Comparison of ENCODE assay signal across 12 mouse cellular contexts in the genomic region with DNA sequence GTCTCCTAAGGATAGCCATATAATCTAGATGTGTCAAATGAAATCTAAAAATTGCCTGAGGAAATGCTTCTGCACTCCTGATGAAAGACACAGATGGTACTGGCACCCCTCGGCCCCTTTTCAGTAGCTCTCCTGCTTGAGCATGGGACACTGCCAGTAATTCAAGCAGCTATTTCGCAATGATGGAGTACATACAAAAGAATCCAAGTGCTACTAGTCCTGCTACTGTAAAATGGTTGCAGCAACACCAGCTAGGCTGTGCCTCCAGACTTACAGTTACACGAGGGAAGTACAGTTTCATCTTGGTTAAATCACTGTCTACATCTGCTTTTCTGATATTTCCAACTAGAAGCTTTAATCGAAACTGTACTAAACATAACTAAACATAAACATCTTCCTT. TPM values are rescaled to one million over a fixed set of nuclear protein-coding genes. Genes with fewer than 3 reads are reported as not detected.
A peak's percentile ranks its signal among the peaks of the same experiment; 100 is the strongest.
DNase-seq lines count a peak whose midpoint lies in the region; ATAC-seq and TF ChIP-seq lines count a peak whose summit lies in the region.
"Had no signal": no experiment of that assay in that cellular context is flagged by ENCODE, and none has a peak within 500 bp of the region (broad histone marks: within the 10 kb centered on the region; RNA-seq: fewer than 3 reads in every experiment).

No protein-coding gene starts in this region.

- H3K9me3 ChIP-seq in lung, embryonic 14.5 days (ENCODE audit: low read depth, low read length) = no peaks in the 10 kb centered on the region
- H3K9me3 ChIP-seq: hindbrain, embryonic 15.5 days had no signal

- no peak overlapping the region for H3K4me3 ChIP-seq in lung, embryonic 14.5 days (ENCODE audit: low read depth, low read length)
- H3K4me3 ChIP-seq: hindbrain, embryonic 15.5 days had no signal

- peaks cover 6% of the 10 kb centered on the region; the same call in 1 of the 2 replicates for H3K36me3 ChIP-seq in lung, embryonic 14.5 days (ENCODE audit: insufficient read depth)

- no peaks in the 10 kb centered on the region for H3K27me3 ChIP-seq in lung, embryonic 14.5 days (ENCODE audit: insufficient read depth, low read length)
- H3K27me3 ChIP-seq: hindbrain, embryonic 15.5 days had no signal

- H3K9ac ChIP-seq in lung, embryonic 14.5 days = no peak overlapping the region
- H3K9ac ChIP-seq: hindbrain, embryonic 15.5 days; liver, embryonic 14.5 days had no signal

- DNase-seq in gastrocnemius, adult 18-20 months (ENCODE audit: low spot score) = peak; percentile 43
- no peak for DNase-seq in gastrocnemius, postnatal 4 days (ENCODE audit: low spot score in 2 of 2)
- DNase-seq in Muller cell, postnatal 12 days (ENCODE audit: inconsistent ontology term) = peak; percentile 54
- DNase-seq in cerebellum, adult 9-10 months = peak; percentile 77
- DNase-seq in lung, embryonic 14.5 days = peak; percentile 48
- no peak for DNase-seq in B cell, adult 2 months
- no peak for DNase-seq in thymus, postnatal 0 days (ENCODE audit: low spot score)

- no peak overlapping the region for H3K27ac ChIP-seq in lung, embryonic 14.5 days (ENCODE audit: low read depth)
- H3K27ac ChIP-seq: hindbrain, embryonic 15.5 days; kidney, postnatal 0 days; liver, embryonic 14.5 days had no signal

- no peak for TF ChIP-seq CTCF in lung, embryonic 14.5 days (IDR thresholded peaks at IDR 0.05; ENCODE audit: low read depth)

- no peaks in the 10 kb centered on the region for H3K4me1 ChIP-seq in lung, embryonic 14.5 days (ENCODE audit: insufficient read depth)
- H3K4me1 ChIP-seq: hindbrain, embryonic 15.5 days had no signal

- 77% methylated on average over 4 of the region's 4 CpGs for WGBS in lung, embryonic 14.5 days

- ATAC-seq in lung, embryonic 14.5 days (ENCODE audit: insufficient read depth) = no peak
- ATAC-seq in erythroblast, adult 5-6 weeks (replicated peaks; ENCODE audit: low FRiP score, poor library complexity, severe bottlenecking) = no peak

- H3K4me2 ChIP-seq in lung, embryonic 14.5 days = no peak overlapping the region
- H3K4me2 ChIP-seq: hindbrain, embryonic 15.5 days had no signal

RNA-seq across cellular contexts. Expression of a gene that starts 13.1 kb away (rescaled TPM):
- 10 to 100 TPM; 12.5 to 15.7 TPM for total RNA-seq in gastrocnemius, adult 18-20 months (2021)
- 10 to 100 TPM; 43.7 to 44.4 TPM for total RNA-seq in gastrocnemius, postnatal 4 days (2021)
- 27.9 and 29.5 TPM in 2 replicates for polyA plus RNA-seq in lung, embryonic 14.5 days (2014; fragmentation: Nextera tagmentation; extraction: Ambion mirVana)
- polyA plus RNA-seq in thymus, postnatal 0 days (2015; fragmentation: Nextera tagmentation; extraction: Ambion mirVana) = 20.7 and 21.1 TPM in 2 replicates
- total RNA-seq in erythroblast, adult 5-6 weeks (2015; ENCODE audit: low replicate concordance) = 5.0 and 7.9 TPM in 2 replicates
- total RNA-seq in erythroblast, adult 5-6 weeks (2017; ENCODE audit: low replicate concordance) = 9.5 and 10.6 TPM in 2 replicates

RNA-seq across cellular contexts. Expression of a gene that starts 31.9 kb away (rescaled TPM):
- not detected for total RNA-seq in gastrocnemius, adult 18-20 months (2021)
- total RNA-seq in gastrocnemius, postnatal 4 days (2021) = under 1 TPM; 0.52 to 0.96 TPM
- polyA plus RNA-seq in lung, embryonic 14.5 days (2014; fragmentation: Nextera tagmentation; extraction: Ambion mirVana) = 0.25 and 0.55 TPM in 2 replicates
- 0.10 and 0.39 TPM in 2 replicates for polyA plus RNA-seq in thymus, postnatal 0 days (2015; fragmentation: Nextera tagmentation; extraction: Ambion mirVana)
- not detected in 2 replicates for total RNA-seq in erythroblast, adult 5-6 weeks (2015; ENCODE audit: low replicate concordance)
- not detected in 2 replicates for total RNA-seq in erythroblast, adult 5-6 weeks (2017; ENCODE audit: low replicate concordance)
- total RNA-seq: left cerebral cortex, adult 18-20 months had no signal

Comparison
In these comparisons a context has a peak if more than half of its experiments do, and no peak if none do; other contexts are left out.
1. DNase-seq: peak in gastrocnemius, adult 18-20 months (single experiment), Muller cell, postnatal 12 days (single experiment), cerebellum, adult 9-10 months (single experiment) and lung, embryonic 14.5 days (single experiment); none in gastrocnemius, postnatal 4 days (0 of 2), B cell, adult 2 months (0 of 2) and thymus, postnatal 0 days (single experiment).